Mouse (Mus musculus) small intestine, adult 2 months (tissue): ENCODE results near the gene Gpr1. TPM values are rescaled to one million over a fixed set of nuclear protein-coding genes. Genes with fewer than 3 reads are reported as not detected.

Experiments used
- H3K27ac ChIP-seq: fragments of 200-500 bp; 2 replicates; pipeline ENCODE4 v1.5.1; 2012; ENCODE audit warnings: low read depth, low read length, control low read depth, inconsistent platforms; ENCODE audit not compliant: insufficient read depth
- H3K27me3 ChIP-seq: fragments of 200-500 bp; 2 replicates; pipeline ENCODE4 v1.6.1; 2012; ENCODE audit warnings: mild to moderate bottlenecking, moderate library complexity, low read length, inconsistent platforms; ENCODE audit not compliant: control insufficient read depth, insufficient read depth
- H3K36me3 ChIP-seq: fragments of 200-500 bp; 2 replicates; pipeline ENCODE4 v1.6.1; 2012; ENCODE audit warnings: mild to moderate bottlenecking, low read length, control low read depth, inconsistent platforms; ENCODE audit not compliant: control insufficient read depth, insufficient read depth
- H3K4me1 ChIP-seq: fragments of 200-500 bp; 2 replicates; pipeline ENCODE4 v1.6.1; 2012; ENCODE audit warnings: low read length, inconsistent platforms, mixed read lengths; ENCODE audit not compliant: control insufficient read depth, insufficient read depth, insufficient read length
- H3K4me3 ChIP-seq: fragments of 200-500 bp; 2 replicates; pipeline ENCODE4 v1.5.1; 2012; ENCODE audit warnings: low read depth, mild to moderate bottlenecking, control low read depth, inconsistent platforms, low read length, moderate library complexity
- CTCF ChIP-seq: fragments of 200-500 bp; IDR thresholded peaks from 2 replicates; pipeline ENCODE4 v1.5.1; 2012; ENCODE audit warnings: low read depth, mild to moderate bottlenecking, control low read depth, inconsistent platforms, low read length, moderate library complexity, mixed read lengths; ENCODE audit not compliant: insufficient replicate concordance, insufficient read length; ENCODE audit errors: extremely low read depth
- POLR2A ChIP-seq: fragments of 200-500 bp; IDR thresholded peaks from 2 replicates; pipeline ENCODE4 v1.6.1; 2012; ENCODE audit warnings: low read depth, mild to moderate bottlenecking, control low read depth, inconsistent platforms, low read length, moderate library complexity
- WGBS: fragments of 180-500 bp; shearing (Covaris S2); methylation state at CpG from one replicate; pipeline ENCODE4 v1.1.7; 2018; 5-methylcytosine and 5-hydroxymethylcytosine counted together
- polyA plus RNA-seq: library from polyadenylated mRNA; depleted of rRNA; stranded (reverse); fragments of >200 nt; gene quantifications from 2 replicates; pipeline ENCODE4 v1.2.3, GENCODE M21; 2012

Gene Gpr1
- polyA plus RNA-seq, 1 experiment: not detected

- Histone ChIP-seq H3K36me3 (no peaks in the 10 kb centered on the region), H3K27me3 (peaks cover 18% of the 10 kb centered on the region; the same call in 1 of the 2 replicates), H3K4me1 (no peaks in the 10 kb centered on the region), H3K27ac (no peak overlapping the region), H3K4me3 (no peak overlapping the region)
- TF ChIP-seq CTCF (no peak), POLR2A (no peak)
- 29% methylated on average over 5 of the region's 5 CpGs for WGBS
Measured at GRCm38 (mm10) chr1:63256083-63256482, 41.7 kb upstream of the Gpr1 start.

- Histone ChIP-seq H3K36me3 (no peaks in the 10 kb centered on the region), H3K27ac (no peak overlapping the region), H3K27me3 (peaks cover 19% of the 10 kb centered on the region), H3K4me1 (no peaks in the 10 kb centered on the region), H3K4me3 (no peak overlapping the region)
- 20% methylated on average over 4 of the region's 4 CpGs for WGBS
- no peak for TF ChIP-seq CTCF
- TF ChIP-seq POLR2A: no peak
Measured at GRCm38 (mm10) chr1:63255101-63255500, 40.8 kb upstream of the Gpr1 start.

GRCm38 (mm10) chr1:63253291-63253690 lies 38.9 kb upstream of the Gpr1 start:
- Histone ChIP-seq H3K4me3 (no peak overlapping the region), H3K27me3 (peaks cover 27% of the 10 kb centered on the region), H3K4me1 (no peaks in the 10 kb centered on the region), H3K27ac (no peak overlapping the region), H3K36me3 (no peaks in the 10 kb centered on the region)
- 44% methylated on average over 5 of the region's 5 CpGs for WGBS
- TF ChIP-seq CTCF (no peak), POLR2A (no peak)

- TF ChIP-seq CTCF (no peak), POLR2A (no peak)
- 42% methylated on average over 24 of the region's 24 CpGs for WGBS
- no peaks in the 10 kb centered on the region for H3K4me1 ChIP-seq
- H3K27ac ChIP-seq: no peak overlapping the region
- H3K4me3 ChIP-seq: no peak overlapping the region
- H3K27me3 ChIP-seq: peaks cover 34% of the 10 kb centered on the region
- no peaks in the 10 kb centered on the region for H3K36me3 ChIP-seq
Measured at GRCm38 (mm10) chr1:63252351-63253209, 38.2 kb upstream of the Gpr1 start.

- TF ChIP-seq CTCF: no peak
- no peak for TF ChIP-seq POLR2A
- peaks cover 39% of the 10 kb centered on the region for H3K27me3 ChIP-seq
- H3K4me3 ChIP-seq: no peak overlapping the region
- 55% methylated on average over 4 of the region's 4 CpGs for WGBS
- H3K27ac ChIP-seq: no peak overlapping the region
- no peaks in the 10 kb centered on the region for H3K4me1 ChIP-seq
- no peaks in the 10 kb centered on the region for H3K36me3 ChIP-seq
Measured at GRCm38 (mm10) chr1:63249261-63249660, 34.9 kb upstream of the Gpr1 start.

GRCm38 (mm10) chr1:63248360-63248851 lies 34.1 kb upstream of the Gpr1 start:
- Histone ChIP-seq H3K27me3 (peaks cover 39% of the 10 kb centered on the region), H3K27ac (no peak overlapping the region), H3K4me1 (no peaks in the 10 kb centered on the region), H3K4me3 (no peak overlapping the region), H3K36me3 (no peaks in the 10 kb centered on the region)
- 7% methylated on average over 44 of the region's 44 CpGs for WGBS
- TF ChIP-seq POLR2A: no peak
- TF ChIP-seq CTCF: no peak

- H3K27ac ChIP-seq: no peak overlapping the region
- no peaks in the 10 kb centered on the region for H3K36me3 ChIP-seq
- H3K27me3 ChIP-seq: peaks cover 37% of the 10 kb centered on the region
- WGBS: 7% methylated on average over 18 of the region's 18 CpGs
- TF ChIP-seq CTCF (no peak), POLR2A (no peak)
- H3K4me1 ChIP-seq: no peaks in the 10 kb centered on the region
- H3K4me3 ChIP-seq: no peak overlapping the region
Measured at GRCm38 (mm10) chr1:63247831-63248359, 33.6 kb upstream of the Gpr1 start.
